Mouse (Mus musculus) liver (tissue): ENCODE data around the gene Ptpa.
A peak's percentile ranks its signal among the peaks of the same experiment; 100 is the strongest.

ENCODE experiments used
- DNase-seq: peaks from one replicate; pipeline ENCODE4 v3.0.0-alpha.2; 2020; ENCODE audit warnings: mixed read lengths

The Ptpa gene

GRCm38 (mm10) chr2:30439631-30440030 lies 23.8 kb downstream of the Ptpa start:
- no peak for DNase-seq

- DNase-seq = no peak
Observed at GRCm38 (mm10) chr2:30440211-30440700, 24.4 kb downstream of the Ptpa start.

- peak; percentile 60 for DNase-seq
Observed at GRCm38 (mm10) chr2:30440701-30441517, 25.1 kb downstream of the Ptpa start.

GRCm38 (mm10) chr2:30441518-30442497 lies 26.0 kb downstream of the Ptpa start:
- DNase-seq = peak; percentile 80

GRCm38 (mm10) chr2:30442498-30442890 lies 26.7 kb downstream of the Ptpa start:
- no peak for DNase-seq

GRCm38 (mm10) chr2:30443281-30443680 lies 27.4 kb downstream of the Ptpa start:
- no peak for DNase-seq

- DNase-seq = no peak
Observed at GRCm38 (mm10) chr2:30444006-30444405, 28.2 kb downstream of the Ptpa start.

- no peak for DNase-seq
Observed at GRCm38 (mm10) chr2:30444450-30444849, 28.6 kb downstream of the Ptpa start.

GRCm38 (mm10) chr2:30445312-30445711 lies 29.5 kb downstream of the Ptpa start:
- DNase-seq = peak; percentile 49

- no peak for DNase-seq
Observed at GRCm38 (mm10) chr2:30446891-30447826, 31.3 kb downstream of the Ptpa start.

GRCm38 (mm10) chr2:30448371-30448770 lies 32.5 kb downstream of the Ptpa start:
- no peak for DNase-seq

- no peak for DNase-seq
Observed at GRCm38 (mm10) chr2:30450530-30450929, 34.7 kb downstream of the Ptpa start.

GRCm38 (mm10) chr2:30451525-30451924 lies 35.7 kb downstream of the Ptpa start:
- DNase-seq = no peak

- DNase-seq = no peak
Observed at GRCm38 (mm10) chr2:30453570-30453969, 37.7 kb downstream of the Ptpa start.

GRCm38 (mm10) chr2:30454587-30454986 lies 38.7 kb downstream of the Ptpa start:
- DNase-seq = no peak

GRCm38 (mm10) chr2:30456104-30456980 lies 40.5 kb downstream of the Ptpa start:
- no peak for DNase-seq

- no peak for DNase-seq
Observed at GRCm38 (mm10) chr2:30458349-30458748, 42.5 kb downstream of the Ptpa start.

- no peak for DNase-seq
Observed at GRCm38 (mm10) chr2:30459241-30459640, 43.4 kb downstream of the Ptpa start.

GRCm38 (mm10) chr2:30463341-30463761 lies 47.5 kb downstream of the Ptpa start:
- DNase-seq = no peak

GRCm38 (mm10) chr2:30463904-30464330 lies 48.1 kb downstream of the Ptpa start:
- DNase-seq = peak; percentile 83

GRCm38 (mm10) chr2:30464411-30464810 lies 48.6 kb downstream of the Ptpa start:
- no peak for DNase-seq
